8 mouse cellular contexts compared by ENCODE assay signal in the genomic region with DNA sequence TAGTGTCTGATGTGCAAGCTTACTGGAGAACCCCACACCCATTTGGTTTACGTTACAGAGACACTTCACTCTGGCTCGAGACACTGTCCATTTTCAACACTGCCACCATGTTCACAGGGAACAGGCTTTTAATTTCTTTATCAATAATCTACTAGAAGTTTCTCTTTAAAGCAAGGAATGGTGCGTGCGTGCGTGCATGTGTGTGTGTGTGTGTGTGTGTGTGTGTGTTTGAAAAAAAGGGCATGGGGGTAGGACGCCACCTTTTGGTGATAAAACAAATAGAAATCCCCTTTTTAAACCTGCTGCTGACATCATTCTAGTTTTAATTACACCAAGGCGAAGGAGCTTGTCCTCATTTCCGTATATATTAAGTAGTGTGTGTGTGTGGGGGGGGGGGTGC. TPM values are rescaled to one million over a fixed set of nuclear protein-coding genes. Genes with fewer than 3 reads are reported as not detected.
DNase-seq lines count a peak whose midpoint lies in the region; ATAC-seq and TF ChIP-seq lines count a peak whose summit lies in the region.

No protein-coding gene starts in this region.

- H3K9me3 ChIP-seq in forebrain, embryonic 16.5 days (ENCODE audit: control insufficient read depth, low read length), result peaks cover 5% of the 10 kb centered on the region; the same call in 1 of the 2 replicates
- H3K9me3 ChIP-seq in forebrain, embryonic 11.5 days (ENCODE audit: control insufficient read depth, low read length), result peaks cover 4% of the 10 kb centered on the region; the same call in 1 of the 2 replicates
- no peaks in the 10 kb centered on the region for H3K9me3 ChIP-seq in stomach, postnatal 0 days (ENCODE audit: control insufficient read depth, low read length)
- peaks cover 7% of the 10 kb centered on the region for H3K9me3 ChIP-seq in intestine, embryonic 16.5 days (ENCODE audit: control insufficient read depth, low read length)

- no peak for TF ChIP-seq EP300 in stomach, postnatal 0 days (optimal IDR thresholded peaks at IDR 0.05)

- no peak for ATAC-seq in forebrain, embryonic 16.5 days
- ATAC-seq in forebrain, embryonic 11.5 days (replicated peaks; ENCODE audit: low FRiP score), result no peak
- ATAC-seq in stomach, postnatal 0 days (ENCODE audit: low FRiP score, low TSS enrichment), result no peak
- ATAC-seq in intestine, embryonic 16.5 days, result no peak

- WGBS in forebrain, embryonic 16.5 days, result 33% methylated on average over 8 of the region's 8 CpGs
- 63% methylated on average over 8 of the region's 8 CpGs for WGBS in forebrain, embryonic 11.5 days
- 50% methylated on average over 8 of the region's 8 CpGs for WGBS in stomach, postnatal 0 days
- 59% methylated on average over 8 of the region's 8 CpGs for WGBS in intestine, embryonic 16.5 days

- no peak overlapping the region for H3K9ac ChIP-seq in forebrain, embryonic 16.5 days (replicated peaks; ENCODE audit: low read depth, low read length)
- H3K9ac ChIP-seq in forebrain, embryonic 11.5 days (ENCODE audit: low read length), result no peak overlapping the region
- H3K9ac ChIP-seq in stomach, postnatal 0 days (ENCODE audit: low read length), result no peak overlapping the region
- H3K9ac ChIP-seq in intestine, embryonic 16.5 days (ENCODE audit: low read depth, low read length), result no peak overlapping the region

- H3K4me2 ChIP-seq in forebrain, embryonic 16.5 days (ENCODE audit: low read length), result 0 out of 2 replicates have a peak overlapping the region, but pooled peaks have one; percentile 24
- no peak overlapping the region for H3K4me2 ChIP-seq in forebrain, embryonic 11.5 days (ENCODE audit: low read depth, low read length, severe bottlenecking)
- no peak overlapping the region for H3K4me2 ChIP-seq in stomach, postnatal 0 days (replicated peaks; ENCODE audit: low read depth)
- no peak overlapping the region for H3K4me2 ChIP-seq in intestine, embryonic 16.5 days (ENCODE audit: low read depth, low read length)

- peak; percentile 70 for TF ChIP-seq CTCF in stomach, postnatal 0 days (IDR thresholded peaks at IDR 0.05; ENCODE audit: low read depth)

- H3K4me1 ChIP-seq in forebrain, embryonic 16.5 days (replicated peaks; ENCODE audit: control insufficient read depth, insufficient read depth, low read length), result peaks cover 11% of the 10 kb centered on the region
- H3K4me1 ChIP-seq in forebrain, embryonic 11.5 days (replicated peaks; ENCODE audit: control insufficient read depth, insufficient read depth, low read length), result no peaks in the 10 kb centered on the region
- no peaks in the 10 kb centered on the region for H3K4me1 ChIP-seq in stomach, postnatal 0 days (replicated peaks; ENCODE audit: control insufficient read depth, insufficient read depth)
- H3K4me1 ChIP-seq in intestine, embryonic 16.5 days (ENCODE audit: control insufficient read depth, insufficient read depth, low read length), result no peaks in the 10 kb centered on the region; the same call in 1 of the 2 replicates

- no peak for DNase-seq in forebrain, embryonic 11.5 days (ENCODE audit: low spot score)
- DNase-seq in left cerebral cortex, postnatal 14 days (ENCODE audit: low spot score in 2 of 2), result peak; percentile 30 to 63
- no peak for DNase-seq in left cerebral cortex, adult 8-10 months (ENCODE audit: low spot score in 2 of 2)
- DNase-seq in CD4-positive, CD25-positive, alpha-beta regulatory T cell, adult 2 months (ENCODE audit: low read depth, low spot score), result peak; percentile 74
- DNase-seq in cerebellum, postnatal 25 days, result peak; percentile 28 to 54
- DNase-seq in stomach, postnatal 0 days (ENCODE audit: low spot score), result no peak

- no peaks in the 10 kb centered on the region for H3K36me3 ChIP-seq in forebrain, embryonic 16.5 days (ENCODE audit: control insufficient read depth, insufficient read depth)
- H3K36me3 ChIP-seq in forebrain, embryonic 11.5 days (ENCODE audit: control insufficient read depth, insufficient read depth, low read length), result no peaks in the 10 kb centered on the region; the same call in 1 of the 2 replicates
- no peaks in the 10 kb centered on the region for H3K36me3 ChIP-seq in stomach, postnatal 0 days (ENCODE audit: control insufficient read depth, insufficient read depth, low read length)
- peaks cover 6% of the 10 kb centered on the region; the same call in 1 of the 2 replicates for H3K36me3 ChIP-seq in intestine, embryonic 16.5 days (ENCODE audit: control insufficient read depth, insufficient read depth, low read length)

- intact Hi-C loops in left cerebral cortex, postnatal 14 days (cut with DNase I), result loop anchor here (10.0 kb wide), 2 partner anchors 501 to 1001 kb away; no protein-coding TSS in a partner anchor

- H3K27ac ChIP-seq in forebrain, embryonic 16.5 days (ENCODE audit: low read length), result no peak overlapping the region; the same call in 1 of the 2 replicates
- no peak overlapping the region for H3K27ac ChIP-seq in forebrain, embryonic 11.5 days (ENCODE audit: low read depth, low read length)
- no peak overlapping the region for H3K27ac ChIP-seq in stomach, postnatal 0 days (replicated peaks)
- no peak overlapping the region for H3K27ac ChIP-seq in intestine, embryonic 16.5 days (ENCODE audit: low read length)

- no peak overlapping the region for H3K4me3 ChIP-seq in forebrain, embryonic 16.5 days (replicated peaks; ENCODE audit: low read length)
- H3K4me3 ChIP-seq in forebrain, embryonic 11.5 days (ENCODE audit: low read depth, low read length), result no peak overlapping the region
- H3K4me3 ChIP-seq in stomach, postnatal 0 days (ENCODE audit: low read depth, low read length), result no peak overlapping the region
- H3K4me3 ChIP-seq in intestine, embryonic 16.5 days (ENCODE audit: low read length), result no peak overlapping the region

- no peaks in the 10 kb centered on the region for H3K27me3 ChIP-seq in forebrain, embryonic 16.5 days (replicated peaks; ENCODE audit: control insufficient read depth, insufficient read depth, low read length)
- no peaks in the 10 kb centered on the region for H3K27me3 ChIP-seq in forebrain, embryonic 11.5 days (ENCODE audit: control insufficient read depth, insufficient read depth, low read length)
- no peaks in the 10 kb centered on the region for H3K27me3 ChIP-seq in stomach, postnatal 0 days (ENCODE audit: control insufficient read depth, insufficient read depth, low read length)
- no peaks in the 10 kb centered on the region for H3K27me3 ChIP-seq in intestine, embryonic 16.5 days (replicated peaks; ENCODE audit: control insufficient read depth, insufficient read depth, low read length)

RNA-seq across cellular contexts. Expression of a gene that starts 2.8 kb away (rescaled TPM):
- polyA plus RNA-seq in forebrain, embryonic 16.5 days (2015; fragmentation: Nextera tagmentation; extraction: Ambion mirVana), result 115 and 123 TPM in 2 replicates
- 91.1 and 91.5 TPM in 2 replicates for polyA plus RNA-seq in forebrain, embryonic 11.5 days (2014; fragmentation: Nextera tagmentation; extraction: Ambion mirVana)
- total RNA-seq in left cerebral cortex, postnatal 14 days (2021), result 100 to 1,000 TPM; 137 to 149 TPM
- total RNA-seq in left cerebral cortex, adult 8-10 months (2022), result 100 to 1,000 TPM; 143 to 189 (median 162) TPM
- polyA plus RNA-seq in stomach, postnatal 0 days (2015; fragmentation: Nextera tagmentation; extraction: Ambion mirVana), result 68.9 and 74.5 TPM in 2 replicates
- polyA plus RNA-seq in intestine, embryonic 16.5 days (2015; fragmentation: Nextera tagmentation; extraction: Ambion mirVana), result 74.8 and 74.9 TPM in 2 replicates

Comparison
In these comparisons a context has a peak if more than half of its experiments do, and no peak if none do; other contexts are left out.
1. DNase-seq: peak in left cerebral cortex, postnatal 14 days (2 of 2), CD4-positive, CD25-positive, alpha-beta regulatory T cell, adult 2 months (single experiment) and cerebellum, postnatal 25 days (2 of 2); none in forebrain, embryonic 11.5 days (single experiment), left cerebral cortex, adult 8-10 months (0 of 2) and stomach, postnatal 0 days (single experiment).